In genomic region chr8:11192719-11193324, GRCm38 (mm10) we compare ENCODE assay signal across 29 mouse cellular contexts.
A peak's percentile ranks its signal among the peaks of the same experiment; 100 is the strongest.
DNase-seq lines count a peak whose midpoint lies in the region; ATAC-seq and TF ChIP-seq lines count a peak whose summit lies in the region.
"Had no signal": no experiment of that assay in that cellular context is flagged by ENCODE, and none has a peak within 500 bp of the region (broad histone marks: within the 10 kb centered on the region; RNA-seq: fewer than 3 reads in every experiment).

No protein-coding gene starts in this region.

- no peak overlapping the region for H3K9ac ChIP-seq in forebrain, embryonic 16.5 days (replicated peaks; ENCODE audit: low read depth, low read length)
- no peak overlapping the region for H3K9ac ChIP-seq in forebrain, embryonic 12.5 days
- no peak overlapping the region for H3K9ac ChIP-seq in kidney, embryonic 14.5 days (ENCODE audit: low read depth, low read length)
- H3K9ac ChIP-seq in lung, postnatal 0 days (replicated peaks; ENCODE audit: low read depth): no peak overlapping the region
- H3K9ac ChIP-seq in embryonic facial prominence, embryonic 15.5 days: no peak overlapping the region
- H3K9ac ChIP-seq: liver, embryonic 12.5 days; liver, postnatal 0 days; midbrain, embryonic 15.5 days; neural tube, embryonic 15.5 days; stomach, embryonic 15.5 days had no signal

- H3K4me2 ChIP-seq in forebrain, embryonic 16.5 days (ENCODE audit: low read length): no peak overlapping the region
- no peak overlapping the region for H3K4me2 ChIP-seq in forebrain, embryonic 12.5 days
- no peak overlapping the region for H3K4me2 ChIP-seq in kidney, embryonic 14.5 days (replicated peaks; ENCODE audit: low read depth, low read length)
- H3K4me2 ChIP-seq in lung, postnatal 0 days (replicated peaks; ENCODE audit: low read depth, low read length): no peak overlapping the region
- H3K4me2 ChIP-seq in embryonic facial prominence, embryonic 15.5 days (replicated peaks): no peak overlapping the region
- H3K4me2 ChIP-seq: liver, embryonic 12.5 days; midbrain, embryonic 15.5 days; neural tube, embryonic 15.5 days; stomach, embryonic 15.5 days had no signal

- ATAC-seq in forebrain, embryonic 16.5 days: no peak
- no peak for ATAC-seq in forebrain, embryonic 12.5 days (ENCODE audit: low FRiP score)
- ATAC-seq in kidney, embryonic 14.5 days (ENCODE audit: low FRiP score, low TSS enrichment): no peak
- ATAC-seq in lung, postnatal 0 days: peak; percentile 23
- peak; percentile 67 for ATAC-seq in embryonic facial prominence, embryonic 15.5 days (ENCODE audit: insufficient number of reproducible peaks, low FRiP score, low TSS enrichment, low read depth)
- ATAC-seq: forebrain, embryonic 14.5 days; hindbrain, embryonic 16.5 days; liver, embryonic 12.5 days; liver, postnatal 0 days; midbrain, embryonic 15.5 days had no signal

- TF ChIP-seq EP300 in lung, postnatal 0 days (IDR thresholded peaks at IDR 0.05): no peak

- no peak overlapping the region for H3K4me3 ChIP-seq in forebrain, embryonic 16.5 days (replicated peaks; ENCODE audit: low read length)
- no peak overlapping the region for H3K4me3 ChIP-seq in forebrain, embryonic 12.5 days (replicated peaks)
- no peak overlapping the region for H3K4me3 ChIP-seq in kidney, embryonic 14.5 days (ENCODE audit: low read length)
- H3K4me3 ChIP-seq in lung, postnatal 0 days (ENCODE audit: low read depth, low read length): no peak overlapping the region
- H3K4me3 ChIP-seq in embryonic facial prominence, embryonic 15.5 days (replicated peaks): no peak overlapping the region
- H3K4me3 ChIP-seq in midbrain, embryonic 10.5 days: no peak overlapping the region
- H3K4me3 ChIP-seq: heart, adult 2 months; hindbrain, embryonic 10.5 days; liver, embryonic 12.5 days; midbrain, embryonic 15.5 days; neural tube, embryonic 15.5 days; stomach, embryonic 15.5 days had no signal

- H3K4me1 ChIP-seq in forebrain, embryonic 16.5 days (replicated peaks; ENCODE audit: control insufficient read depth, insufficient read depth, low read length): peaks cover 11% of the 10 kb centered on the region
- peaks cover 9% of the 10 kb centered on the region for H3K4me1 ChIP-seq in forebrain, embryonic 12.5 days
- H3K4me1 ChIP-seq in kidney, embryonic 14.5 days (ENCODE audit: control insufficient read depth, insufficient read depth, low read length): peaks cover 10% of the 10 kb centered on the region; the same call in 1 of the 2 replicates
- H3K4me1 ChIP-seq in lung, postnatal 0 days (ENCODE audit: insufficient read depth, low read depth, low read length): peaks cover 6% of the 10 kb centered on the region; the same call in 1 of the 2 replicates
- H3K4me1 ChIP-seq in embryonic facial prominence, embryonic 15.5 days: peaks cover 16% of the 10 kb centered on the region
- peaks cover 14% of the 10 kb centered on the region for H3K4me1 ChIP-seq in midbrain, embryonic 10.5 days

- no peaks in the 10 kb centered on the region for H3K27me3 ChIP-seq in forebrain, embryonic 16.5 days (replicated peaks; ENCODE audit: control insufficient read depth, insufficient read depth, low read length)
- H3K27me3 ChIP-seq in forebrain, embryonic 12.5 days: peaks cover 8% of the 10 kb centered on the region
- peaks cover 9% of the 10 kb centered on the region for H3K27me3 ChIP-seq in kidney, embryonic 14.5 days (ENCODE audit: control insufficient read depth, insufficient read depth, low read length)
- H3K27me3 ChIP-seq in lung, postnatal 0 days (replicated peaks; ENCODE audit: insufficient read depth, low read length): peaks cover 7% of the 10 kb centered on the region; the same call in 1 of the 2 replicates
- H3K27me3 ChIP-seq in embryonic facial prominence, embryonic 15.5 days: peaks cover 9% of the 10 kb centered on the region; the same call in 1 of the 2 replicates
- peaks cover 28% of the 10 kb centered on the region for H3K27me3 ChIP-seq in midbrain, embryonic 10.5 days (ENCODE audit: low read depth, poor library complexity, severe bottlenecking)

- peak overlapping the region; percentile 72 for H3K27ac ChIP-seq in forebrain, embryonic 16.5 days (ENCODE audit: low read length)
- H3K27ac ChIP-seq in forebrain, embryonic 12.5 days: no peak overlapping the region
- peak overlapping the region; percentile 14; the same call in 1 of the 2 replicates for H3K27ac ChIP-seq in kidney, embryonic 14.5 days (ENCODE audit: low read depth, low read length)
- no peak overlapping the region for H3K27ac ChIP-seq in lung, postnatal 0 days (ENCODE audit: low read length)
- H3K27ac ChIP-seq in embryonic facial prominence, embryonic 15.5 days (replicated peaks): peak overlapping the region; percentile 66
- H3K27ac ChIP-seq in midbrain, embryonic 10.5 days (replicated peaks): no peak overlapping the region
- H3K27ac ChIP-seq: heart, adult 2 months; hindbrain, embryonic 10.5 days; liver, embryonic 12.5 days; midbrain, embryonic 15.5 days; neural tube, embryonic 15.5 days; stomach, embryonic 15.5 days had no signal

- 50% methylated on average over 12 of the region's 12 CpGs for WGBS in forebrain, embryonic 16.5 days
- 72% methylated on average over 12 of the region's 12 CpGs for WGBS in forebrain, embryonic 12.5 days
- WGBS in kidney, embryonic 14.5 days: 40% methylated on average over 12 of the region's 12 CpGs
- WGBS in lung, postnatal 0 days: 31% methylated on average over 12 of the region's 12 CpGs
- 24% methylated on average over 12 of the region's 12 CpGs for WGBS in embryonic facial prominence, embryonic 15.5 days
- WGBS in midbrain, embryonic 10.5 days: 82% methylated on average over 12 of the region's 12 CpGs

- H3K9me3 ChIP-seq in forebrain, embryonic 16.5 days (ENCODE audit: control insufficient read depth, low read length): no peaks in the 10 kb centered on the region
- no peaks in the 10 kb centered on the region for H3K9me3 ChIP-seq in forebrain, embryonic 12.5 days
- H3K9me3 ChIP-seq in kidney, embryonic 14.5 days (ENCODE audit: control insufficient read depth, low read length): no peaks in the 10 kb centered on the region
- no peaks in the 10 kb centered on the region for H3K9me3 ChIP-seq in lung, postnatal 0 days (ENCODE audit: low read length)
- no peaks in the 10 kb centered on the region for H3K9me3 ChIP-seq in embryonic facial prominence, embryonic 15.5 days (replicated peaks)
- H3K9me3 ChIP-seq in midbrain, embryonic 10.5 days (replicated peaks): no peaks in the 10 kb centered on the region
- H3K9me3 ChIP-seq: hindbrain, embryonic 10.5 days; liver, embryonic 12.5 days; midbrain, embryonic 15.5 days; neural tube, embryonic 15.5 days; stomach, embryonic 15.5 days had no signal

- no peak for DNase-seq in kidney, adult 18-20 months
- DNase-seq in lung, postnatal 0 days (ENCODE audit: low spot score): peak; percentile 37
- DNase-seq in lung, adult 18-20 months: no peak
- DNase-seq in midbrain, embryonic 10.5 days (ENCODE audit: low spot score): no peak
- DNase-seq: adrenal gland, postnatal 25 days; cerebellum, adult 11-12 months; cerebellum, adult 9-11 months; embryo, embryonic 11 days; heart, adult 2 months; heart, postnatal 14 days; kidney, adult 11 months; layer of hippocampus, postnatal 36 days; left cerebral cortex, postnatal 4 days; liver, postnatal 0 days; retina, postnatal 1 day; right cerebral cortex, postnatal 25 days; thymus, adult 18-20 months; thymus, postnatal 25 days had no signal

- no peaks in the 10 kb centered on the region for H3K36me3 ChIP-seq in forebrain, embryonic 16.5 days (ENCODE audit: control insufficient read depth, insufficient read depth)
- no peaks in the 10 kb centered on the region for H3K36me3 ChIP-seq in forebrain, embryonic 12.5 days (replicated peaks)
- H3K36me3 ChIP-seq in kidney, embryonic 14.5 days (ENCODE audit: control insufficient read depth, insufficient read depth, low read length): peaks cover 5% of the 10 kb centered on the region; the same call in 1 of the 2 replicates
- no peaks in the 10 kb centered on the region for H3K36me3 ChIP-seq in lung, postnatal 0 days (ENCODE audit: insufficient read depth, low read length)
- H3K36me3 ChIP-seq in embryonic facial prominence, embryonic 15.5 days: 0 out of 2 replicates have a peak, but pooled peaks cover 3% of the 10 kb centered on the region
- no peaks in the 10 kb centered on the region for H3K36me3 ChIP-seq in midbrain, embryonic 10.5 days
- H3K36me3 ChIP-seq: hindbrain, embryonic 10.5 days; liver, embryonic 12.5 days; midbrain, embryonic 15.5 days; neural tube, embryonic 15.5 days; stomach, embryonic 15.5 days had no signal

- no peak for TF ChIP-seq CTCF in lung, postnatal 0 days (IDR thresholded peaks at IDR 0.05)

Comparison
In these comparisons a context has a peak if more than half of its experiments do, and no peak if none do; other contexts are left out.
1. H3K27ac ChIP-seq: peak in forebrain, embryonic 16.5 days (single experiment), kidney, embryonic 14.5 days (single experiment) and embryonic facial prominence, embryonic 15.5 days (single experiment); none in forebrain, embryonic 12.5 days (single experiment), lung, postnatal 0 days (single experiment) and midbrain, embryonic 10.5 days (single experiment).
2. ATAC-seq: peak in lung, postnatal 0 days (single experiment) and embryonic facial prominence, embryonic 15.5 days (single experiment); none in forebrain, embryonic 16.5 days (single experiment), forebrain, embryonic 12.5 days (single experiment) and kidney, embryonic 14.5 days (single experiment).